Mouse (Mus musculus) stomach, postnatal 0 days (tissue): ENCODE results near the gene Mcam. TPM values are rescaled to one million over a fixed set of nuclear protein-coding genes. Genes with fewer than 3 reads are reported as not detected.

Experiments
- ATAC-seq: fragments of 200-750 bp; cut with Nextera tagmentation; 2 replicates; pipeline ENCODE4 v1.8.0; 2017; ENCODE audit not compliant: low FRiP score, low TSS enrichment
- DNase-seq: peaks from one replicate; pipeline ENCODE4 v3.0.0-alpha.2; 2016; ENCODE audit warnings: low spot score
- H3K27ac ChIP-seq: fragments of 300-500 bp; sonication (generic); replicated peaks from 2 replicates; pipeline ENCODE4 v1.5.1; 2014; ENCODE audit warnings: mild to moderate bottlenecking, control low read depth
- H3K27me3 ChIP-seq: fragments of 300-500 bp; sonication (generic); 2 replicates; pipeline ENCODE4 v1.6.1; 2014; ENCODE audit warnings: low read length; ENCODE audit not compliant: control insufficient read depth, insufficient read depth
- H3K36me3 ChIP-seq: fragments of 300-500 bp; sonication (generic); 2 replicates; pipeline ENCODE4 v1.6.1; 2014; ENCODE audit warnings: low read length, mixed read lengths; ENCODE audit not compliant: control insufficient read depth, insufficient read depth
- H3K4me1 ChIP-seq: fragments of 300-500 bp; sonication (generic); replicated peaks from 2 replicates; pipeline ENCODE4 v1.6.1; 2014; ENCODE audit warnings: antibody characterized with exemption; ENCODE audit not compliant: control insufficient read depth, insufficient read depth
- H3K4me2 ChIP-seq: fragments of 300-500 bp; sonication (generic); replicated peaks from 2 replicates; pipeline ENCODE4 v1.6.1; 2014; ENCODE audit warnings: low read depth, mild to moderate bottlenecking, control low read depth, moderate library complexity
- H3K4me3 ChIP-seq: fragments of 300-500 bp; sonication (generic); 2 replicates; pipeline ENCODE4 v1.5.1; 2014; ENCODE audit warnings: low read depth, low read length, control low read depth
- H3K9ac ChIP-seq: fragments of 300-500 bp; sonication (generic); 2 replicates; pipeline ENCODE4 v1.6.1; 2014; ENCODE audit warnings: mild to moderate bottlenecking, low read length, control low read depth, mixed read lengths
- H3K9me3 ChIP-seq: fragments of 300-500 bp; sonication (generic); 2 replicates; pipeline ENCODE4 v1.6.1; 2016; ENCODE audit warnings: low read length; ENCODE audit not compliant: control insufficient read depth
- CTCF ChIP-seq: IDR thresholded peaks from 2 replicates; pipeline ENCODE4 v1.5.1; 2016; ENCODE audit warnings: antibody characterized with exemption, low read depth, mild to moderate bottlenecking, moderate library complexity
- EP300 ChIP-seq: optimal IDR thresholded peaks from 2 replicates; pipeline ENCODE3; 2016; ENCODE audit warnings: antibody characterized with exemption
- WGBS: fragments of 180-500 bp; shearing (Covaris S2); extraction: QIAGEN DNeasy Blood & Tissue Kit; methylation state at CpG from one replicate; pipeline ENCODE4 v1.1.7; 2014; 5-methylcytosine and 5-hydroxymethylcytosine counted together
- polyA plus RNA-seq: library from polyadenylated mRNA; unstranded; fragments of >200 nt; fragmentation: Nextera tagmentation; extraction: Ambion mirVana; gene quantifications from 2 replicates; pipeline ENCODE4 v1.2.1, GENCODE M21; 2015

Gene Mcam
- polyA plus RNA-seq, 1 experiment from 2014 or later: 44.5 TPM

DNA sequence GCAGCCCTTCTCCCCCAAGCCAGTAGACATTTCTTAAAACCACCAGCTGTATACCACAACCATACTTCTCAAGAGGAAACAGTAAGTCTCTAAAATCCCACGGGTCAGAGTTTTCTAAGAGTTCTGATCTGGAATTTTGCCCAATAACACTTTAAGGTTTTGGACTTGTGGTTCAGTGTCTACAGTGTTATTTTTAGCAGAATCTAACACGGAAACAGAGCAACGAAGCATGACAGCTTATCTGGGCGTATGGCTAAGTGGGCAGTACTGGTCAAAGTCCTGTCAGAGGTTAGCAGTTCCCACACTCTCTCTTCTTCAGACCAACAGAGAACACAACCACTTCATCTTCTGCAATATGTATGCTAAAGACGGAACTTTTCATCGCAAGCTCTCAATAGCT lies 41.3 kb downstream of the Mcam start:
- Histone ChIP-seq H3K36me3 (peaks cover 7% of the 10 kb centered on the region), H3K27ac (no peak overlapping the region), H3K9ac (no peak overlapping the region), H3K9me3 (no peaks in the 10 kb centered on the region), H3K4me3 (no peak overlapping the region), H3K4me1 (no peaks in the 10 kb centered on the region), H3K27me3 (no peaks in the 10 kb centered on the region), H3K4me2 (peak overlapping the region; percentile 25; the same call in 1 of the 2 replicates)
- WGBS: 27% methylated on average over 6 of the region's 6 CpGs
- peak; percentile 85 for ATAC-seq
- TF ChIP-seq CTCF (no peak), EP300 (no peak)
- peak; percentile 45 for DNase-seq

DNA sequence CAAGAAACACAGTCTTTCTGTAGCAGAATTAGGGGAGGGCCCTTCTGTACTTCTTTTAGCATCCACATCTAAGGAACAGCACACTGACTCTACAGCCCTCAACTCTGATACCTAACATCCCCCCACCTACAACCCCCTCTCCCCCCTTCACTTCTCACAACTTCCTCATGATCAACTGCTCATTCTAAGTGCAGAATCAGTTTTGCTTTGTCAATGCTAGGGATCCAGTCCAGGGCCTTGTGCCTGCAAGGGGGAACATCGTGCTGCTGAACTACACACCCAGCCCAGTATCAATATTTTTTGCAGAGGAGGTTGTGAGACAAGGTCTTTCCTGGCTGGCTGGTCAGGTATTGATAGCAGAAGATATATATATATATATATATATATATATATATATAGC lies 41.7 kb downstream of the Mcam start:
- peak overlapping the region; percentile 25; the same call in 1 of the 2 replicates for H3K4me2 ChIP-seq
- TF ChIP-seq CTCF (no peak), EP300 (no peak)
- no peak overlapping the region for H3K27ac ChIP-seq
- DNase-seq (no peak), ATAC-seq (no peak)
- H3K27me3 ChIP-seq: no peaks in the 10 kb centered on the region
- H3K4me1 ChIP-seq: no peaks in the 10 kb centered on the region
- H3K9ac ChIP-seq: no peak overlapping the region
- 48% methylated on average over 1 of the region's 1 CpGs for WGBS
- peaks cover 7% of the 10 kb centered on the region for H3K36me3 ChIP-seq
- no peak overlapping the region for H3K4me3 ChIP-seq
- no peaks in the 10 kb centered on the region for H3K9me3 ChIP-seq

DNA sequence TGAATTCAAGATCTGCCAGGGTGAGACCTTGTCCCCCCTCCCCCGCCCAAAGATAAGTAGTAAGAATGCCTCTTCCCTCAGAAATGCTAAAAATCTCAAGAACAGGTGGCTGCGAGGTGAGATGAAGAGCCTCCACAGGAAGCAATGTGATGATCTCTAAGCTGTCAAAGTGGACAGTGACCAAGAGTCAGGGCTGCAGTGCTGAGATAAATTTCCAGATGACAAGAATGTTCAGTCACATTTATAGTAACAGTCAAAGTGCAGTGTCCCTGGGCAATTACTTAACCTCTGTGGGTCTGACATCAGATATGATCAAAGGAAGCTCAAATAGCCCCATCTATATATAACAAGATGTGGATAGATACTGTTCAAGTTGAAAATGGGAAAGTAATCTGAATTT lies 43.1 kb downstream of the Mcam start:
- no peak overlapping the region for H3K9ac ChIP-seq
- DNase-seq (no peak), ATAC-seq (no peak)
- no peaks in the 10 kb centered on the region for H3K9me3 ChIP-seq
- no peak overlapping the region for H3K4me2 ChIP-seq
- no peaks in the 10 kb centered on the region for H3K36me3 ChIP-seq
- H3K4me1 ChIP-seq: no peaks in the 10 kb centered on the region
- H3K4me3 ChIP-seq: no peak overlapping the region
- no peak overlapping the region for H3K27ac ChIP-seq
- no peaks in the 10 kb centered on the region for H3K27me3 ChIP-seq
- TF ChIP-seq EP300 (no peak), CTCF (no peak)
- 87% methylated on average over 2 of the region's 2 CpGs for WGBS

DNA sequence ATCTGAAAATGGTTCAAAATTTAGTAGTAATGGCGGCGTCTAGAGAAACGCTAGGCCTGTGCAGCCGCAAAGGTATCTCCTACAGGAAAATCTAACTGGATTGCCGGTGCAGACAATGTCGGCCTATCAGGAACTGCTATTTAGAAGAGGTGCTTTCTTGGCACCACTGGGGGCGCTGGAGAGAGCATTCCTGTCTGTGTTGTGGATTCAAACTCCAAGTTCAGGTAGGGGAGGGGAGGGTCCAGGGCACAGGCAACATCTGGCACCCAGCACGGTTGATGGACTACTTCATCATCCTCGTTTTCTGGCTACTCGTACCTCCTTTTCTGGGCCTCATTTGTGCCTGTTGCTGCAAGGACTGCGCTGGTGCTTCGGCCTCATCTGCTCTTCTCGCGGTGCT lies 44.1 kb downstream of the Mcam start:
- 83% methylated on average over 14 of the region's 14 CpGs for WGBS
- Histone ChIP-seq H3K27ac (no peak overlapping the region), H3K9me3 (no peaks in the 10 kb centered on the region), H3K9ac (no peak overlapping the region), H3K4me2 (no peak overlapping the region), H3K36me3 (no peaks in the 10 kb centered on the region), H3K27me3 (no peaks in the 10 kb centered on the region), H3K4me3 (no peak overlapping the region), H3K4me1 (no peaks in the 10 kb centered on the region)
- ATAC-seq (no peak), DNase-seq (peak; percentile 41)
- TF ChIP-seq CTCF: peak; percentile 55
- TF ChIP-seq EP300: no peak

DNA sequence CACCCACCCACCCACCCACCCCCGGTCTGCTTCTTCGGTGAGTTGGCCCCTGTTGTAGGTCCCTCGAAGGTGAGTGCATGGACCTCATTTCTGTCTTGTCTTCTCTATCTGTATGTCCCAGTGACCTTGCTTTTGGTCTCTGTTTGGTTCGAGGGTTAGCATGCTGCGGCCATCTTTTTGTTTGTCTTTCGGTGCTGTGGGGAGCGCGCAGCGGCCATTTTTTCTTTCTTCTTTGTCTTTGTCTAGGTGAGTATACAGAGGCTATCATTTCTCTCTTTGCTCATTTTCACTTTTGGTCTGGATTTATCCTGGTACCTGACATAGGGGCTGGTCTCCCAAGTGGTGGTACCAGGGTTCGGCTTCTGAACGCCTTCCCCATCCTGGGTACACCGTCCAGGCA lies 44.5 kb downstream of the Mcam start:
- TF ChIP-seq CTCF (no peak), EP300 (no peak)
- Histone ChIP-seq H3K27ac (no peak overlapping the region), H3K4me2 (no peak overlapping the region), H3K27me3 (no peaks in the 10 kb centered on the region), H3K9ac (no peak overlapping the region), H3K36me3 (no peaks in the 10 kb centered on the region), H3K9me3 (no peaks in the 10 kb centered on the region), H3K4me1 (no peaks in the 10 kb centered on the region), H3K4me3 (no peak overlapping the region)
- no peak for ATAC-seq
- WGBS: 97% methylated on average over 12 of the region's 12 CpGs
- no peak for DNase-seq

DNA sequence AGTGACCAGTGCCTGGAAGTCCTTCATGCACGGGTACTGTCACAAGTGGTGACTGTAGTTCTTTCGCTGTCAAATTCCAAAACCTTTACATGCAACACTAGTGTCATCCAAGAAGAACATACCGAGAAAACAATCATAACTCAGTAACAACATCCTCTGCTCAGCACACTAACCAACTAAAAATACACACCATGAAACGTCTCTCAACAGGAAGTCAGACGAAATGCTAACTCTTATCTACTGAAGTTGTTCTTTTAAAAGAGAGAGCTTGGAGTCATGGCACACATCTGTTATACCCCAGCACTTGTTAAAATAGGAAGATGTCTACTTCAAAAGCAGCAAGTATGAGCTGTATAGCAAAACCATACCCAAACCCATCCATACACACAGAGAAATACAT lies 47.3 kb downstream of the Mcam start:
- DNase-seq (no peak), ATAC-seq (no peak)
- H3K4me1 ChIP-seq: no peaks in the 10 kb centered on the region
- no peak overlapping the region for H3K27ac ChIP-seq
- H3K9me3 ChIP-seq: no peaks in the 10 kb centered on the region
- H3K36me3 ChIP-seq: no peaks in the 10 kb centered on the region
- H3K4me3 ChIP-seq: no peak overlapping the region
- TF ChIP-seq CTCF (no peak), EP300 (no peak)
- H3K4me2 ChIP-seq: no peak overlapping the region
- H3K27me3 ChIP-seq: no peaks in the 10 kb centered on the region
- no peak overlapping the region for H3K9ac ChIP-seq
- WGBS: 66% methylated on average over 5 of the region's 5 CpGs
